Mouse (Mus musculus) hindbrain, embryonic 13.5 days (tissue): ENCODE data around the gene Gdf15. TPM values are rescaled to one million over a fixed set of nuclear protein-coding genes. Genes with fewer than 3 reads are reported as not detected.
"Not testable (repeated sequence)": the region's sequence is repeated elsewhere in the genome, so short reads cannot be mapped to it uniquely, and the experiment has no call there.

ENCODE experiments used
- ATAC-seq: fragments of 200-750 bp; cut with Nextera tagmentation; 2 replicates; pipeline ENCODE4 v1.8.0; 2017; ENCODE audit warnings: moderate TSS enrichment; ENCODE audit not compliant: low FRiP score
- H3K27ac ChIP-seq: fragments of 300-500 bp; sonication (generic); 2 replicates; pipeline ENCODE4 v1.5.1; 2015; ENCODE audit warnings: inconsistent platforms, mild to moderate bottlenecking, moderate library complexity
- H3K27me3 ChIP-seq: fragments of 300-500 bp; sonication (generic); 2 replicates; pipeline ENCODE4 v1.6.1; 2015; ENCODE audit warnings: mild to moderate bottlenecking, inconsistent platforms
- H3K36me3 ChIP-seq: fragments of 300-500 bp; sonication (generic); 2 replicates; pipeline ENCODE4 v1.6.1; 2015; ENCODE audit warnings: mild to moderate bottlenecking, inconsistent platforms
- H3K4me1 ChIP-seq: fragments of 300-500 bp; sonication (generic); replicated peaks from 2 replicates; pipeline ENCODE4 v1.6.1; 2015; ENCODE audit warnings: inconsistent platforms
- H3K4me2 ChIP-seq: fragments of 300-500 bp; sonication (generic); 2 replicates; pipeline ENCODE4 v1.6.1; 2015; ENCODE audit warnings: inconsistent platforms, mild to moderate bottlenecking, moderate library complexity
- H3K4me3 ChIP-seq: fragments of 300-500 bp; sonication (generic); 2 replicates; pipeline ENCODE4 v1.5.1; 2015; ENCODE audit warnings: mild to moderate bottlenecking, inconsistent platforms
- H3K9ac ChIP-seq: fragments of 300-500 bp; sonication (generic); 2 replicates; pipeline ENCODE4 v1.6.1; 2015; ENCODE audit warnings: mild to moderate bottlenecking, inconsistent platforms
- H3K9me3 ChIP-seq: fragments of 300-500 bp; sonication (generic); 2 replicates; pipeline ENCODE4 v1.6.1; 2016; ENCODE audit warnings: inconsistent platforms
- WGBS: fragments of 180-500 bp; shearing (Covaris S2); methylation state at CpG from one replicate; pipeline ENCODE4 v1.1.7; 2015; 5-methylcytosine and 5-hydroxymethylcytosine counted together
- polyA plus RNA-seq: library from polyadenylated mRNA; unstranded; fragments of >200 nt; fragmentation: Nextera tagmentation; extraction: Ambion mirVana; gene quantifications from 2 replicates; pipeline ENCODE4 v1.2.1, GENCODE M21; 2015

Gene Gdf15
- polyA plus RNA-seq, 1 experiment from 2014 or later = 0.12 TPM

DNA sequence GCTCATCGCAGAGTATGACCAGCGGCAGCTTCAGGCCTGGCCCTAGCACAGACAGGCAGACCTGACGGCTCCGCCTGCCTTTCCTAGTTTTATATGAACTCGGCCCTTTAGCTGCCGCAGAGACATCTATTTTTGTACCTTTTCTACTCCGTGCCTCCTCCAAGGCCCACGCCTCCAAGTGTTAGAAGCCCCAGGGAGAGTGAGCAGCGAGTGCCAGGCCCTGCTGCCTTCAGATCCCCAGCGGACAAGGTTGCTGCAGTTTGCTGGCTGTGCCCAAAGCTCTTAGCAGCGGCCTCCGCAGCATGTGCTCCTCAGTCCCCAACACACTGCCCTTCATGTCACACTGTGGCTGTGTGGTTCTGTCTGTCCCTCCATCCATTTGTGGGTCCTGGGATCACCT lies 40.7 kb downstream of the Gdf15 start:
- peaks cover 32% of the 10 kb centered on the region for H3K4me1 ChIP-seq
- H3K9me3 ChIP-seq = no peaks in the 10 kb centered on the region
- 92% methylated on average over 12 of the region's 12 CpGs for WGBS
- H3K4me3 ChIP-seq = no peak overlapping the region
- no peak for ATAC-seq
- H3K27ac ChIP-seq = no peak overlapping the region
- H3K36me3 ChIP-seq = peaks cover 65% of the 10 kb centered on the region
- peaks cover 8% of the 10 kb centered on the region for H3K27me3 ChIP-seq
- H3K9ac ChIP-seq = no peak overlapping the region
- H3K4me2 ChIP-seq = no peak overlapping the region

- H3K9me3 ChIP-seq, H3K27me3 ChIP-seq, H3K4me3 ChIP-seq, H3K4me2 ChIP-seq, H3K9ac ChIP-seq, H3K4me1 ChIP-seq, ATAC-seq, H3K27ac ChIP-seq: not testable (repeated sequence)
- peaks cover 88% of the 10 kb centered on the region for H3K36me3 ChIP-seq
- 93% methylated on average over 4 of the region's 4 CpGs for WGBS
Measured at GRCm38 (mm10) chr8:70587955-70588354, 44.3 kb downstream of the Gdf15 start.

DNA sequence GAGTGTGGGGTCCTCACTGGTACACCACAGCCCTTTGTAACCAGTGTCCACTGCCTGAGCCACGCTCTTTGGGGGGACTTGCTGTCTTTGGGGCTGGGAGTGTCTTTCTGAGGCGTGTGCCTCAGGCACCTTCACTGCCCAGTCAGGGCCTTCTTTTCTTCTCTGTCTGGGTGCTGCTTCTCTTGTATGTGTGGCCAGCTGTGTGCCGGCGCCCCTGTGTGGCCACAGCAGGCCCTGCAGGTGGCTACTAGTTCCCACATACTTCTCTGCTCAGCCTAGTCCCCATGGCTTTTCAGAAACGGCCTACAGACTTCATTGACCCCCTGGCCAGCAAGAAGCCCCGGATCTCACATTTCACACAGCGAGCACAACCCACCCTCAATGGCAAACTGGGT lies 47.0 kb downstream of the Gdf15 start:
- Histone ChIP-seq H3K4me1 (no peaks in the 10 kb centered on the region; the same call in 1 of the 2 replicates), H3K27me3 (no peaks in the 10 kb centered on the region), H3K36me3 (peaks cover 96% of the 10 kb centered on the region), H3K4me2 (no peak overlapping the region), H3K4me3 (no peak overlapping the region), H3K9ac (no peak overlapping the region), H3K27ac (no peak overlapping the region), H3K9me3 (no peaks in the 10 kb centered on the region)
- WGBS = 42% methylated on average over 7 of the region's 7 CpGs
- ATAC-seq = peak; percentile 59

GRCm38 (mm10) chr8:70584606-70585257 lies 47.5 kb downstream of the Gdf15 start:
- no peak overlapping the region for H3K4me2 ChIP-seq
- peaks cover 96% of the 10 kb centered on the region for H3K36me3 ChIP-seq
- peak; percentile 47 for ATAC-seq

DNA sequence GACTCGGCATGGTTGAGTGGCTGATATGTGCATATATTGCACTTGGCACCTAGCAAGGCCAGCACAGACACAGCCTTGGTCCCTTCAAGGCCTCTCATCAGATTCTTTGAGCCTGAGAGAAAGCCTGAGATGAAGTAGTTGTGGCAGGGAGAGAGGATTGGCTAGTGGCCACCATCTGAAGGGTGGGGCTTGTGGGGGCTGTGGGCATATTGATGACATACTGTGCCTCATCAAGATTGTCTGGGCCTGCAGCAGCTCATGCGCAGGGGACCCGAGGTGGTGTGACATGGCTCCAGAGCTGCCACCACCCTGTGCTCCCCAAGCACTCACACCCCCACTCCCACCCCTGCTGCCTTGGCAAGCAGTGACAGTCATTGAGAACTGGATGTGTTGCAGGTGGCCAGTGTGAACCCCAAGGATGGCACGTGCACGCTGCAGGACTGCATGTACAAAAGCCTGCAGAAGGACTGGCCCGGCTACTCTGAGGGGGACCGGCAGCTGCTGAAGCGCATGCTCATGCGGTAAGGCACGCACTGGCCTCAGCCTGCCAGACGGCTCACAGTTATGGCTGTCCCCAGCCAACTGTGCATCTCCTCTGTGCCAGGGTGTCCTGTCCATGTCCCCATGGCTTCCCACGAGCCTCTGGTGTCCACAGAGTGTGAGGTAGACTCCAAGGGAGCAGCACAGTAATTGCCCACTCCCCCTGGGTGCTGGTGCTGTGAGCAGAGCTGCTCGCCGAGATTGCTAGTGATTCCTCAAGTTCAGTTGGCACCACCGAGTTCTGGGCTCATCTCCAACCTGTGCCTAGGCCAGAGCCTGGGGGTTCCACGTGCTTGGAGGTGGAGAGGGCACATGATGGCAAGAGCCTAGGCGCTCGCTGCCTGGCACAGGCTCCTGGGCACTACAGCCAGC lies 48.5 kb downstream of the Gdf15 start:
- H3K27ac ChIP-seq = no peak overlapping the region
- no peaks in the 10 kb centered on the region for H3K27me3 ChIP-seq
- H3K36me3 ChIP-seq = peaks cover 93% of the 10 kb centered on the region
- H3K4me2 ChIP-seq = no peak overlapping the region
- no peaks in the 10 kb centered on the region for H3K9me3 ChIP-seq
- H3K9ac ChIP-seq = peak overlapping the region; percentile 35; the same call in 1 of the 2 replicates
- no peak overlapping the region for H3K4me3 ChIP-seq
- WGBS = 93% methylated on average over 18 of the region's 18 CpGs
- ATAC-seq = no peak
- no peaks in the 10 kb centered on the region; the same call in 1 of the 2 replicates for H3K4me1 ChIP-seq

More at GRCm38 (mm10) chr8:70584606-70585257, 47.5 kb downstream of the Gdf15 start:
- no peaks in the 10 kb centered on the region; the same call in 1 of the 2 replicates for H3K4me1 ChIP-seq
- 89% methylated on average over 9 of the region's 9 CpGs for WGBS
- H3K9me3 ChIP-seq = no peaks in the 10 kb centered on the region
- H3K27me3 ChIP-seq = no peaks in the 10 kb centered on the region
- H3K9ac ChIP-seq = no peak overlapping the region
- no peak overlapping the region for H3K27ac ChIP-seq
- no peak overlapping the region for H3K4me3 ChIP-seq

Other genes with a start within 250 kb of the Gdf15 start
- 35.6 and 37.6 TPM in 2 replicates for gene Crtc1, start 192.9 kb downstream of the Gdf15 start, polyA plus RNA-seq
- gene Klhl26, start 155.5 kb downstream of the Gdf15 start, polyA plus RNA-seq = 24.3 and 25.8 TPM in 2 replicates
- gene Tmem59l, start 145.1 kb downstream of the Gdf15 start, polyA plus RNA-seq = 78.5 and 78.8 TPM in 2 replicates
- 2.2 and 2.9 TPM in 2 replicates for gene Crlf1, start 139.3 kb downstream of the Gdf15 start, polyA plus RNA-seq
- 147 and 148 TPM in 2 replicates for gene Rex1bd, start 125.7 kb downstream of the Gdf15 start, polyA plus RNA-seq
- gene Uba52, start 121.7 kb downstream of the Gdf15 start, polyA plus RNA-seq = 715 and 758 TPM in 2 replicates
- 385 and 391 TPM in 2 replicates for gene Fkbp8, start 104.7 kb downstream of the Gdf15 start, polyA plus RNA-seq
- 47.7 and 50.5 TPM in 2 replicates for gene Kxd1, start 104.5 kb downstream of the Gdf15 start, polyA plus RNA-seq
- gene Ell, start 93.0 kb downstream of the Gdf15 start, polyA plus RNA-seq = 16.3 and 17.2 TPM in 2 replicates
- 121 and 125 TPM in 2 replicates for gene Isyna1, start 38.1 kb downstream of the Gdf15 start, polyA plus RNA-seq
- 122 and 132 TPM in 2 replicates for gene Ssbp4, start 23.6 kb downstream of the Gdf15 start, polyA plus RNA-seq
- 1.5 and 1.9 TPM in 2 replicates for gene Lrrc25, start 16.3 kb downstream of the Gdf15 start, polyA plus RNA-seq
- gene Pgpep1, start 27.9 kb upstream of the Gdf15 start, polyA plus RNA-seq = 103 and 105 TPM in 2 replicates
- 191 and 193 TPM in 2 replicates for gene Lsm4, start 40.8 kb upstream of the Gdf15 start, polyA plus RNA-seq
- gene Jund, start 66.5 kb upstream of the Gdf15 start, polyA plus RNA-seq = 79.2 and 94.3 TPM in 2 replicates
- gene Iqcn, start 71.0 kb upstream of the Gdf15 start, polyA plus RNA-seq = 0.04 and 0.09 TPM in 2 replicates
- gene Gm3336, start 86.1 kb upstream of the Gdf15 start, polyA plus RNA-seq = not detected in 2 replicates
- 0.14 and 0.23 TPM in 2 replicates for gene Pde4c, start 91.3 kb upstream of the Gdf15 start, polyA plus RNA-seq
- gene Rab3a, start 122.2 kb upstream of the Gdf15 start, polyA plus RNA-seq = 352 and 355 TPM in 2 replicates
- gene Mpv17l2, start 128.5 kb upstream of the Gdf15 start, polyA plus RNA-seq = 40.8 and 44.5 TPM in 2 replicates
- 90.0 and 94.1 TPM in 2 replicates for gene Pik3r2, start 144.3 kb upstream of the Gdf15 start, polyA plus RNA-seq
- gene Mast3, start 172.6 kb upstream of the Gdf15 start, polyA plus RNA-seq = 16.4 and 17.4 TPM in 2 replicates
- 0.08 and 0.13 TPM in 2 replicates for gene Il12rb1, start 176.0 kb upstream of the Gdf15 start, polyA plus RNA-seq
- 7.6 and 8.1 TPM in 2 replicates for gene Arrdc2, start 207.3 kb upstream of the Gdf15 start, polyA plus RNA-seq
- gene Kcnn1, start 230.8 kb upstream of the Gdf15 start, polyA plus RNA-seq = 13.3 and 17.7 TPM in 2 replicates
- 157 and 162 TPM in 2 replicates for gene Ccdc124, start 241.5 kb upstream of the Gdf15 start, polyA plus RNA-seq